Mouse (Mus musculus): ENCODE measurements around the gene Nlrc3.

Gene Nlrc3

GRCm38 (mm10) chr16:3928582-3928981, 47.9 kb downstream of the Nlrc3 start:
- no peak for DNase-seq

GRCm38 (mm10) chr16:3923966-3924365, 52.5 kb downstream of the Nlrc3 start:
- DNase-seq, result no peak

GRCm38 (mm10) chr16:3923515-3923914, 52.9 kb downstream of the Nlrc3 start:
- DNase-seq, result no peak

- no peak for DNase-seq
These were observed 55.7 kb downstream of the Nlrc3 start for GRCm38 (mm10) chr16:3920756-3921155.

- DNase-seq, result no peak
These were observed 67.3 kb downstream of the Nlrc3 start for GRCm38 (mm10) chr16:3909118-3909517.

GRCm38 (mm10) chr16:3908537-3909111, 67.8 kb downstream of the Nlrc3 start, which contains the start of the genes 1700037C18Rik and Cluap1:
Gene 1700037C18Rik (minus strand): TSS chr16:3908689.
Gene Cluap1 (plus strand): TSS chr16:3908801.
- peak; percentile 96 to 97 for DNase-seq

GRCm38 (mm10) chr16:3907471-3907870, 69.0 kb downstream of the Nlrc3 start:
- no peak for DNase-seq

GRCm38 (mm10) chr16:3896553-3896952, 79.9 kb downstream of the Nlrc3 start:
- no peak for DNase-seq

- DNase-seq, result no peak
These were observed 80.4 kb downstream of the Nlrc3 start for GRCm38 (mm10) chr16:3896046-3896445.

GRCm38 (mm10) chr16:3895173-3895792, 81.1 kb downstream of the Nlrc3 start:
- DNase-seq, result peak; percentile 43 to 53
